Mouse (Mus musculus) layer of hippocampus, adult 9-11 months (tissue): ENCODE measurements around the gene Thada.
"Not testable (repeated sequence)": the region's sequence is repeated elsewhere in the genome, so short reads cannot be mapped to it uniquely, and the experiment has no call there.

Source experiments
- DNase-seq: peaks from one replicate; pipeline ENCODE4 v3.0.0; 2022

The Thada gene

DNA sequence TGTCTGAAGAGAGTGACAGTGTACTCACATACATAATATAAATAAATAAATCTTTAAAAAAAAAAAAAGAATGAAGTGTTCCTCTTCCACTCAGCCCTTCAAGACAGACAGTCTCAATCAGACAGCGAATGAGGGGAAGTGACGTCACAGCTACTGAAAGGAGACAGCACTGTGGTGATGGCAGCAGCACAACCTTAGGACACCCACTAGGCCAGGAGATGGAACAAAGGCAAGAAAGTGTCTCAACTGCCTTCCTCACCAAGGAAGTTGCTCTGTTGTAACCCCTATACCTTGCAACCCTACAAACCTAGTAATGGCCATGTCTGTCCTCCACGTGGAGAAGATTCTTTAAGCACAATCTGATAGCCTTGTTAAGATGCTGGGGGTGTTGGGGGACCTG is 125.4 kb downstream of the Thada start:
- DNase-seq, result no peak

DNA sequence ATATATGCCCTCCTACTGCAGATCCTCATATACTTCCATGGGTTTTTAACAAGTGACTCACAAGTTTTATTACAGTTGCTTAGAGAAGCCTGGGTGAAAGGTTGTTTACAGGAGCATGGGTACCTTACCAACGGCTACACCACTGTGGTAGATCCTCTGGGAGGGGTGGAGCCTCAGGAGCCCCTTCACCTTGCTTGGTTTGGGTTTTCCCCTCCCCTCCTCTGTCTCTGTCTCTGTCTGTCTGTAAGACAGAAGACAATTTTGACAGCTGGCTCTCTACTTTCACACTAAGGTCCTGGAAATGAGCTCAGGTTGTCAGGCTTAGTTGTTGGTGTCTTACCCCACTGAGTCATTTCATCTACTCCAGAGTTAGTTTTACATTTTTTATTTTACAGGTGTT is 130.0 kb downstream of the Thada start:
- no peak for DNase-seq

DNA sequence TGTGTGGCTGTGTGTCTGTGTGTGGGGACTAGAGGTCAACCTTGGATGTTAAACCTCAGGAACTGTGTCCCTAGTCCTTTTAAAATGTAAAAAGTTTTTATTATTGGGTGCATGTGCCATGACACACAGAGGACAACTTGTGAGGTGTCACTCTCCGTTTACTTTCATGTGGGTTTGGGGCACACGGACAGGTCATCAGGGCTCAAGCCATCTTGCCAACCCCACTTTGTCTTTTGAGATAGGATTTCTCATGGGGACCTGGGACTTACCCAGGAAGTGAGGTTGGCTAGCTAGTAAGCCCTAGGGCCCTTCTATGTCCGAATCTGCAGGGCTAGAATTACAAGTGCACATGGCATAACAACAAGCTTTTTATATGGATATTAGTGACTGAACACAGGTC is 130.9 kb downstream of the Thada start:
- no peak for DNase-seq

- DNase-seq, result no peak
Observed at GRCm38 (mm10) chr17:84334241-84335014, 131.6 kb downstream of the Thada start.

DNA sequence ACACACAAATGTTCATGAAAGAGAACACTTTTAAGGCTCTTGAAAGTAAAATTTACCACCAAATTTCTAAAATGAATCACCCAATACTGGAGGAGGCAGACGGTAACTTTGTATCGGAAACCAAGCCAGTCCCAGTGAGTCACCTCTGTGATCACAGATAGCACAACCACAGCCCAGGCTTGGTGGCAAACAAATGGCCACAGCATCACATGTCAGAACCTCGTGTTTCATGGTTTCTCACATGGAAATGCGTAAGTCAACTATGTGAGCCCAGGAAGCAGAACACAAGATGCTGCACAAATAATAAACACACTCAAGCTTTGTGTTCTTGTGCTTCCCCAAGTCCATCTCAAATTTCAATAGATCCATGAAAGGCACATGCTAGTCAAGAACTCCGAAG is 133.1 kb downstream of the Thada start:
- DNase-seq, result no peak

GRCm38 (mm10) chr17:84330986-84331385 is 135.0 kb downstream of the Thada start:
- no peak for DNase-seq

DNA sequence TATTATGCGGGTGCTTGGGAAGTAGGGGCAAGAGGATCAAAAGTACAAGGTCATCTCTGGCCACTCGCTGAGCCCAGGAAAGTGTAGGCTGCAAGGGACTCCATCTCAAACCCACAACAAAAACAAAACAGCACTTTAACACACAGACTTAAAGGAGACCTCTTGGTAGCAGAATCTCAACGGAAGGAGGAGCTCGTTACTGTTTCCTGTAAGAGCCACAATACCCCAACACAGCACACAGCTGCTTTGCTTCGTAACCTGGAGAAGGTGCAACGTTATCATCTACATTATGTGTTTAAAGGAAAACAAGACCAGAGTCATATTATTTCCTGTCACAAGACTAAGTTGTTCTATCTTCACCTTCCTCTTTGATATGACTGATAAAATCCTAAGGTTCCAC is 135.5 kb downstream of the Thada start:
- DNase-seq, result no peak

DNA sequence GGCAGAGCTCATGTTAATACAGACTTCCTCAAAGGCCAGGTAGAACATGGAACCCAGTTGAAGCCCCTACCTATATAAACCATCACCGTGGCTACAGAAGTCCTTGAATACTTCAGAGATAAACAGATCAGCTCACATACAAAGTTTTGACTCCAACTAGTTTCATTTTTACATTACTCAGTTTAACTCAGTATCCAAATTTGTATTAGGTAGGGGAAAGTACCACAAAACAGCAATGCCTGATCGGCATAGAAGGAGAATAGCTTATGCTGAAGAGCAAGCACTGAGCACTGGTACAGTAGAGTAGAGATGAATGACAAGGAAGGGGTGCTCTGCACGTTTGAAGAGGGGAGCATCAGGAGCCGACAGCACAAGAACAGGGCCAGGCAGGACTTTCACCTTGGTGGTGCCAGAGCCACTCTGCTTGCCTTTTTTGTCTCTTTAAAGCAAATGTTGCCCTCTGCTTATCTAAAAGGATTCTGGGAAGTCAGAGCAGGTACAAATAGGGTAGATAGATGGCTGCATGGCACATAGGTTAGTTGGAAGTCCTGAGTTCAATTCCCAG is 136.0 kb downstream of the Thada start:
- DNase-seq, result no peak

DNA sequence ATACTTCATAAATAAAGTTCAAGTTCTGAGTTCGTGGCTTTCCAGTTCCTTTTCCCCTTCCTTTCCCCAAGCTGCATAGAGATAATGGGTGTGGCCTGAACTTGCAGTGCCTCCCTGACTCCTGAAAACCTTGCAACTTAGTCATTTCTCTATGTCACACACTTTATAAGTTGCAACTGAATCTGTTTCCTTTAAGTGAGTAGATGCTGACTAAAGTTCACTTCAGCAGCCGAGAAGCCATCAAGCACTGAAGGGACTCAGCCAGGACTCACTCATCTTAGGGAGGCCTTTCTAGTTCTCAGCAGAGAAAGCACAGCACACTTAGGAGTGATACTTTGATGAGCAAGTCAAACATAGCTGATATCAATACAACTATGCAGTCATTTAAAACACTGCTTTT is 137.5 kb downstream of the Thada start:
- DNase-seq, result no peak

DNA sequence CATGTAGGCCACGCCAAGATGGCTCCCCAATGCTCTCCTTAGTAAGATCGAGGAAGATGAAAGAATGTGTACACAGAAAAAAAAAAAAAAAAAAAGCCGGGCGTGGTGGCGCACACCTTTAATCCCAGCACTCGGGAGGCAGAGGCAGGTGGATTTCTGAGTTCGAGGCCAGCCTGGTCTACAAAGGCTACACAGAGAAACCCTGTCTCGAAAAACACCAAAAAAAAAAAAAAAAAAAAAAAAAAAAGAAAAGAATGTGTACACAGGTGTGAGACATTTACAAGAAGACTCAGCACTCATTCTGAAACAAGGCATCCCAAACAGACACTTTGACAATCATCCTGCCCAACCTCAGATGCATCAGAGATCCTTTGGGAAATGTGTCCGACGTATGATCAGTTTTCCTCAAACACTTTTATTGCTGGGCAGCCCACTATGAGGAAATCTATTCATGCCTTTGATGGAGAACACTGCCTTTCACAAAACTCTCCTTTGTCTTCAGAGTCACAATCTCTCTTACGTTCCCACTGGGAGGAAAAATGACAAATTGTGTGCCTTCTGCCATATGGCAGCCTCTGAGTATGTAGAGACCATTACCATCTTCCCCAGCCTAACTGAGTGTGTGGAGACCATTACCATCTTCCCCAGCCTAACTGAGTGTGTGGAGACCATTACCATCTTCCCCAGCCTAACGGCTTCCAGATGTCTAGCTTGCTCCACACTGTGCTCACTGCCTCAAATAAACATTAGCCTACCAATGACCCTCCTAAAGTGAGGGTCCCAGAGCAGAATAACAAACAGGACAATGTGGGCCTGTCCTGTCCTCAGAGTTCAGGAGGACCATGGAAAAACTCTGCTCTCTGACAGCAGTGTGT is 138.7 kb downstream of the Thada start:
- DNase-seq, result no peak

- no peak for DNase-seq
Observed at GRCm38 (mm10) chr17:84322176-84322575, 143.8 kb downstream of the Thada start.

- no peak for DNase-seq
Observed at GRCm38 (mm10) chr17:84321351-84321750, 144.7 kb downstream of the Thada start.

GRCm38 (mm10) chr17:84320576-84320975 is 145.4 kb downstream of the Thada start:
- DNase-seq, result peak; percentile 32

- no peak for DNase-seq
Observed at GRCm38 (mm10) chr17:84314341-84314740, 151.7 kb downstream of the Thada start.

DNA sequence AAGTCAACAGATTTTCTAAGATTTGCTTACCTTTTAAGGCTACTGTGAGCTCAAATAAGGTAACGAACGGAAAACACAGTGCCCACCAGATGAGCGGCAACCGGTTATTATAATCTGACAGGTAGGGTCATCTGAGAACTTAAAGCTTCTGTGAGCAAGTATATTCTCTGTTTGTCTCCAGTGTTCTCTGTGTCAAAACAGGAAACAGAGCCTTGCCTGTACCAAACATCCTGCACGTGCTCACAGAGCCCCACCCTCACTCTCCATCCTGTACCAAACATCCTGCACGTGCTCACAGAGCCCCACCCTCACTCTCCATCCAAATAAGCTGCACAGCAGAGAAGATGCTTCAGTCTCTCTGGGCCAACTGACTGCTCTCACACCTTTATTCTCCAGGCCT is 152.5 kb downstream of the Thada start:
- DNase-seq, result no peak

DNA sequence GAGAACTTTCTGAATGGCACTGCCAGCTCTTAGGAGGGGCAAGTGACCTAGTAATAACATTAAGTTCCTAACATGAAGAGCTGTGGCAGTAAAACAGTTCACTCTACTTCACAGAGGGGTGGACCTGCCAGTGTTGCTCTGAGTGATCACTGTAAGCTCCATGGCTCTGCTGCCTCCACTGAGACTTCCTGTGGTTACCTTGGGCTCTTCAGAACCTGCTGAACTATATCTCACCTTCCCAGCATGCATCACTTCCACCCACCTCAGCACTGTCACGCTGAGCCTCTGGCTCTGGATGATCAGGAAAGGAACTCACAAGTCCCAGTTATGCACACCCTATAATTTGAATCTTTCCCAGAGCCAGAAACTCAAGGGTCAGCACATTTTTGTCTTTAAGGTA is 159.9 kb downstream of the Thada start:
- no peak for DNase-seq

DNA sequence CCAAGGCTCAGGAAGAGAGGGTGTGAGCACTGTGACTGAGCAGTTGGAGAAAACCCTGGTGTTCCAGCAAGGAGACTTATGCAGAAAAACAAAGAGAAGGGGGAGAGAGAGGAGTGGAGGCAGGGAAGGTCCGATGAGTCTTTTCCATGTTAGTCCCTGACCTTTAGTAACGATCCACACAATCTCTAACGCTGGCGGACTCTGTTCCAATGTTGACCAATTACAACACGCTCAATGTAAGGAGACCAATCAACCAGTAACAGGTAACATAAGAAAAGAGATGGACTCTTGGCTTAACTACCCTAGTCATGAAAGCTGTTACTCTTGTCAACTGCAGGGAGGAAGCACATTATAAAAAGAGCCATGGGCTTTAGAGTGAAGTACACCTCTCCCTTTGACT is 160.9 kb downstream of the Thada start:
- DNase-seq, result no peak

- no peak for DNase-seq
Observed at GRCm38 (mm10) chr17:84304141-84304540, 161.9 kb downstream of the Thada start.

DNA sequence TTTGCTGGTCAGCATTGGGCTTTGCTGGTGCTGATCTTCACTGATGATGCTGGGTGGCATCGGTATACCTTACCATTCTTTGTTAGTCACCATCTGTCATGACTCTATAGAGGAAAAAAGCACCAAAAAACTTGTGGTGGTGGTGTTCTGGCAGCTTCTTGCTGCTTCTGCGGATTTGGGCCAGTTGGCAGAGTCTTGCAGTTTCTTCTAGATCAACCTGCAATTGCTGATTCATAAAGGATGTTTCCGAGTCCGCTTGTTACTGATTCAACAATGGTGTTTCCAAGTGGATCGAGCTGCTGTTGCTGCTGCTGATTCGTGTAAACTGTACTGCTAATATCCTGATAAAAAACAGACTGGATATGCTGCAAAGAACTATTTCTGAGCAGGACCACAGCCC is 168.0 kb downstream of the Thada start:
- DNase-seq, result no peak

GRCm38 (mm10) chr17:84293221-84293620 is 172.8 kb downstream of the Thada start:
- DNase-seq, result no peak

- DNase-seq, result not testable (repeated sequence)
Observed at GRCm38 (mm10) chr17:84291228-84291627, 174.8 kb downstream of the Thada start.

DNA sequence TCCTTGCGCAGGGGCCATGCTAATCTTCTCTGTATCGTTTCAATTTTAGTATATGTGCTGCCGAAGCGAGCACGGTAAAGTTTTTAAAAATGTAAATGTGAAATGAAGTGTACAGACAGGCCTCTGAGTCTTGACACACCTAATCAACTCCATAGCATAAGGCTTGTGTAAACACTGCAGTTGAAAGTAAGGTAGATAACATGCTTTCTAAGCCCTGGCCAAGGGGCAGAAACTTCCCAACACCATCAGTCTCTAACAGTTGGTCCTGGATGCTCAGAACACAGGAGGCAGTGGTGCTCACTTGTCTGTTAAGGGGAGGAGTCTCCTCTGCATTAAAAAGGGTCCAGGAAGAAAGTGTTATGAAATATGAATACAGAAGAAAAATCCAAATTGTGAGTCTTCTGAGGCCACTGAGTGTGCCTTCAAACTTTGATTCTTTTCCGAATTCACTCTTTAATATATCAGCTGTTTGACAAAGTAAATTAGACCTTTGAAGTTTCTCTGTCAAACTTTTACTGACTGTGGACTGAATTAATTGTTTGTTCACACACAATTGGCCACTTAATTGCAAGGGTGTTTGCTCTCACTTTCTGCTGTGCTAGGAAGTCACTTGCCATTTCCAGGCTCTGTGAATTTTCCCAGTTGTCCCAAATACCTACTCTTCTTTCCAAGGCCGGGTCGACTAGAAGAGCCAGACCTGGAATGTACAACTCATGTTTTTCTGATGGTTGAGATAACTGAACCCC is 178.2 kb downstream of the Thada start:
- no peak for DNase-seq

- no peak for DNase-seq
Observed at GRCm38 (mm10) chr17:84286536-84286935, 179.5 kb downstream of the Thada start.
